Mouse (Mus musculus): ENCODE data around the gene Psmc3.
A peak's percentile ranks its signal among the peaks of the same experiment; 100 is the strongest.

The Psmc3 gene

GRCm38 (mm10) chr2:91080784-91081513, 27.1 kb downstream of the Psmc3 start:
- DNase-seq (ENCODE audit: low read depth, low spot score): no peak

- DNase-seq (ENCODE audit: low read depth, low spot score): no peak
Measured at GRCm38 (mm10) chr2:91081775-91082695, 28.2 kb downstream of the Psmc3 start, which contains the start of gene Spi1. Gene Spi1, plus strand, starts transcription at chr2:91082390.

GRCm38 (mm10) chr2:91082844-91083243, 29.0 kb downstream of the Psmc3 start:
- no peak for DNase-seq (ENCODE audit: low read depth, low spot score)

GRCm38 (mm10) chr2:91083366-91083940, 29.6 kb downstream of the Psmc3 start:
- no peak for DNase-seq (ENCODE audit: low read depth, low spot score)

- DNase-seq (ENCODE audit: low read depth, low spot score): no peak
Measured at GRCm38 (mm10) chr2:91084179-91084820, 30.5 kb downstream of the Psmc3 start.

GRCm38 (mm10) chr2:91085494-91086391, 31.9 kb downstream of the Psmc3 start:
- DNase-seq (ENCODE audit: low read depth, low spot score): no peak

GRCm38 (mm10) chr2:91086392-91087237, 32.8 kb downstream of the Psmc3 start:
- DNase-seq (ENCODE audit: low read depth, low spot score): no peak

- no peak for DNase-seq (ENCODE audit: low read depth, low spot score)
Measured at GRCm38 (mm10) chr2:91087453-91087852, 33.6 kb downstream of the Psmc3 start.

GRCm38 (mm10) chr2:91088987-91089386, 35.2 kb downstream of the Psmc3 start:
- no peak for DNase-seq (ENCODE audit: low read depth, low spot score)

GRCm38 (mm10) chr2:91090208-91090607, 36.4 kb downstream of the Psmc3 start:
- DNase-seq (ENCODE audit: low read depth, low spot score): no peak

GRCm38 (mm10) chr2:91090827-91091226, 37.0 kb downstream of the Psmc3 start:
- DNase-seq (ENCODE audit: low read depth, low spot score): no peak

GRCm38 (mm10) chr2:91096524-91096923, 42.7 kb downstream of the Psmc3 start:
- no peak for DNase-seq (ENCODE audit: low read depth, low spot score)

GRCm38 (mm10) chr2:91097015-91097414, 43.2 kb downstream of the Psmc3 start:
- no peak for DNase-seq (ENCODE audit: low read depth, low spot score)

GRCm38 (mm10) chr2:91098156-91098555, 44.3 kb downstream of the Psmc3 start:
- DNase-seq (ENCODE audit: low read depth, low spot score): no peak

GRCm38 (mm10) chr2:91101124-91101740, 47.4 kb downstream of the Psmc3 start:
- peak; percentile 87 for DNase-seq (ENCODE audit: low read depth, low spot score)

- no peak for DNase-seq (ENCODE audit: low read depth, low spot score)
Measured at GRCm38 (mm10) chr2:91108156-91108555, 54.3 kb downstream of the Psmc3 start.

- DNase-seq (ENCODE audit: low read depth, low spot score): no peak
Measured at GRCm38 (mm10) chr2:91109241-91109640, 55.4 kb downstream of the Psmc3 start.

- DNase-seq (ENCODE audit: low read depth, low spot score): no peak
Measured at GRCm38 (mm10) chr2:91109807-91110385, 56.1 kb downstream of the Psmc3 start.

GRCm38 (mm10) chr2:91110429-91110828, 56.6 kb downstream of the Psmc3 start:
- no peak for DNase-seq (ENCODE audit: low read depth, low spot score)

Measured in forelimb bud, embryonic 11.5 days (tissue).